Mouse (Mus musculus) liver, embryonic 11.5 days (tissue): ENCODE results near the gene Haghl. TPM values are rescaled to one million over a fixed set of nuclear protein-coding genes. Genes with fewer than 3 reads are reported as not detected.
A peak's percentile ranks its signal among the peaks of the same experiment; 100 is the strongest.

ENCODE experiments used
- ATAC-seq: fragments of 200-750 bp; cut with Nextera tagmentation; replicated peaks from 2 replicates; pipeline ENCODE4 v1.8.0; 2017; ENCODE audit warnings: moderate number of reproducible peaks, mild to moderate bottlenecking, moderate TSS enrichment, moderate library complexity; ENCODE audit not compliant: low FRiP score
- DNase-seq: peaks from one replicate; pipeline ENCODE4 v3.0.0-alpha.2; 2017; ENCODE audit warnings: low spot score
- H3K27ac ChIP-seq: fragments of 300-500 bp; sonication (generic); 2 replicates; pipeline ENCODE4 v1.5.1; 2014; ENCODE audit warnings: mild to moderate bottlenecking, low read depth, low read length, control low read depth
- H3K27me3 ChIP-seq: fragments of 300-500 bp; sonication (generic); replicated peaks from 2 replicates; pipeline ENCODE4 v1.6.1; 2014; ENCODE audit warnings: low read length, mixed read lengths; ENCODE audit not compliant: control insufficient read depth, insufficient read depth
- H3K36me3 ChIP-seq: fragments of 300-500 bp; sonication (generic); 2 replicates; pipeline ENCODE4 v1.6.1; 2014; ENCODE audit warnings: mild to moderate bottlenecking, low read length, moderate library complexity, mixed read lengths; ENCODE audit not compliant: control insufficient read depth, insufficient read depth
- H3K4me1 ChIP-seq: fragments of 300-500 bp; sonication (generic); replicated peaks from 2 replicates; pipeline ENCODE4 v1.6.1; 2014; ENCODE audit warnings: low read length, mixed read lengths; ENCODE audit not compliant: control insufficient read depth, insufficient read depth
- H3K4me2 ChIP-seq: fragments of 300-500 bp; sonication (generic); 2 replicates; pipeline ENCODE4 v1.6.1; 2014; ENCODE audit warnings: mild to moderate bottlenecking, control low read depth, moderate library complexity
- H3K4me3 ChIP-seq: fragments of 300-500 bp; sonication (generic); 2 replicates; pipeline ENCODE4 v1.5.1; 2014; ENCODE audit warnings: low read depth, low read length, control low read depth
- H3K9ac ChIP-seq: fragments of 300-500 bp; sonication (generic); 2 replicates; pipeline ENCODE4 v1.6.1; 2014; ENCODE audit warnings: low read depth, low read length, control low read depth
- H3K9me3 ChIP-seq: fragments of 300-500 bp; sonication (generic); 2 replicates; pipeline ENCODE4 v1.6.1; 2016; ENCODE audit warnings: low read length, inconsistent platforms, mixed read lengths; ENCODE audit not compliant: control insufficient read depth
- WGBS: fragments of 180-500 bp; shearing (Covaris S2); extraction: QIAGEN DNeasy Blood & Tissue Kit; methylation state at CpG from one replicate; pipeline ENCODE4 v1.1.7; 2014; 5-methylcytosine and 5-hydroxymethylcytosine counted together
- polyA plus RNA-seq: library from polyadenylated mRNA; unstranded; fragments of >200 nt; fragmentation: Nextera tagmentation; extraction: Ambion mirVana; gene quantifications from 2 replicates; pipeline ENCODE4 v1.2.1, GENCODE M21; 2014

Gene Haghl
- polyA plus RNA-seq, 1 experiment from 2014 or later: 25.0 TPM

DNA sequence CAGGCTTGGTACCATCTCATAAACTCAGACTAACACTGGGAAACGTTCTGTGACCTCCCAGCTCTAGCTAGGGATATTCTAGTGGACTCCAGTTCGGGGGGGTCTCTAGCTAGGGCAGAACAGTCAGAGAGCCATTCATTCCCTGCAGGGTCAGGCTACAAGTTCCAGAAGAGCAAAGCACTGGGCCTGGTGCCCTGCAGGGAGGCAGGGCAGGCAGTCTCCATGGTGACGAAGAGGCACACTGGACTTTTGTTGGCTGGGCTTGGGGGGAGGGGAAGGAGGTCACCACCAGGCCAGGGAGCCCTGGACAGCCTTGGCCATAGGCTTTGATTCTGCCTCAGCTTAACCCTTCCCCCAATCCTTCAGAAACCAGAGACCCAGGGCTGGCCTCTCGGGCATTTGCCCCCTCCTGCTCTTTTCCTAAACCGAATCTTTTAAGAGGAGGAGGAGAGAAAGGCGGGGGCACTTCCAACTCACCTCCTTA lies 10.2 kb upstream of the Haghl start, which contains the start of gene AC134908.4:
Gene AC134908.4 (minus strand): TSS at position 51 of the 484 bp plus-strand sequence.
- Histone ChIP-seq H3K36me3 (no peaks in the 10 kb centered on the region), H3K4me2 (peak within 1 kb of the TSS; percentile 98), H3K9ac (peak within 1 kb of the TSS; percentile 71), H3K27ac (no peak within 1 kb of the TSS), H3K27me3 (no peaks in the 10 kb centered on the region), H3K4me3 (peak within 1 kb of the TSS; percentile 73), H3K9me3 (no peaks in the 10 kb centered on the region), H3K4me1 (peaks cover 32% of the 10 kb centered on the region)
- no peak for DNase-seq
- ATAC-seq: no peak
- WGBS: 29% methylated on average over 6 of the region's 6 CpGs

GRCm38 (mm10) chr17:25794998-25795397 lies 9.5 kb upstream of the Haghl start:
- peaks cover 33% of the 10 kb centered on the region for H3K4me1 ChIP-seq
- DNase-seq (no peak), ATAC-seq (no peak)
- no peaks in the 10 kb centered on the region for H3K36me3 ChIP-seq
- H3K27me3 ChIP-seq: no peaks in the 10 kb centered on the region
- H3K9ac ChIP-seq: no peak overlapping the region
- H3K27ac ChIP-seq: no peak overlapping the region
- 87% methylated on average over 17 of the region's 17 CpGs for WGBS
- no peaks in the 10 kb centered on the region for H3K9me3 ChIP-seq
- peak overlapping the region; percentile 98; the same call in 1 of the 2 replicates for H3K4me2 ChIP-seq
- H3K4me3 ChIP-seq: peak overlapping the region; percentile 73; the same call in 1 of the 2 replicates

GRCm38 (mm10) chr17:25794197-25794596 lies 8.7 kb upstream of the Haghl start:
- 90% methylated on average over 13 of the region's 13 CpGs for WGBS

DNA sequence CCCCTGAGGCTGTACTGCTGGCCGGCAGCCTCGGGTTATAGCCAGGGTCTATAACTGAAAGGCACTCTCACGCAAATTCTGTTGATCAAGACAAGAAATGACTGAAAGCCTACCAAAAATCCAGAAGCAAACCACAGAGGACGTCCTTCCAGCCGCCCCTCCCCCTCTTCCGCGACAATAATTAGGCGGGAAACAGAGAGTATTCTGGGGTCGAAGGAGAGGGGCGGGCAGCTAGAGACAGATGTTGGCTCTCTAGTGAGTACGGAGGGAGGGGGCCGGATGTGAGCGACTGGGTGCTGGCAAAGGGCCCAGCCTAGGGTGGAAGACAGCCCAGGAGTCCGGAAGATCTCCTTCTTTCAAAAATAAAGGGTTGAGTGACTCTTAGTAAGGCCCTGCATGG lies 7.1 kb upstream of the Haghl start, which contains the start of gene Fam173a:
Gene Fam173a (minus strand): TSS at position 287 of the 400 bp plus-strand sequence.
- Histone ChIP-seq H3K4me3 (peak within 1 kb of the TSS; percentile 85), H3K36me3 (no peaks in the 10 kb centered on the region; the same call in 1 of the 2 replicates), H3K4me2 (peak within 1 kb of the TSS; percentile 82), H3K27ac (peak within 1 kb of the TSS; percentile 94), H3K9ac (peak within 1 kb of the TSS; percentile 81), H3K27me3 (no peaks in the 10 kb centered on the region), H3K4me1 (peaks cover 32% of the 10 kb centered on the region), H3K9me3 (no peaks in the 10 kb centered on the region)
- ATAC-seq (peak; percentile 46; the same call in 1 of the 2 replicates), DNase-seq (peak; percentile 71)
- WGBS: 1% methylated on average over 14 of the region's 14 CpGs

More at GRCm38 (mm10) chr17:25794197-25794596, 8.7 kb upstream of the Haghl start:
- peaks cover 33% of the 10 kb centered on the region for H3K4me1 ChIP-seq
- no peak overlapping the region for H3K4me3 ChIP-seq
- H3K9ac ChIP-seq: no peak overlapping the region
- DNase-seq: no peak
- H3K4me2 ChIP-seq: no peak overlapping the region
- H3K27me3 ChIP-seq: no peaks in the 10 kb centered on the region
- no peaks in the 10 kb centered on the region for H3K36me3 ChIP-seq
- no peak overlapping the region for H3K27ac ChIP-seq
- no peaks in the 10 kb centered on the region for H3K9me3 ChIP-seq
- no peak for ATAC-seq

DNA sequence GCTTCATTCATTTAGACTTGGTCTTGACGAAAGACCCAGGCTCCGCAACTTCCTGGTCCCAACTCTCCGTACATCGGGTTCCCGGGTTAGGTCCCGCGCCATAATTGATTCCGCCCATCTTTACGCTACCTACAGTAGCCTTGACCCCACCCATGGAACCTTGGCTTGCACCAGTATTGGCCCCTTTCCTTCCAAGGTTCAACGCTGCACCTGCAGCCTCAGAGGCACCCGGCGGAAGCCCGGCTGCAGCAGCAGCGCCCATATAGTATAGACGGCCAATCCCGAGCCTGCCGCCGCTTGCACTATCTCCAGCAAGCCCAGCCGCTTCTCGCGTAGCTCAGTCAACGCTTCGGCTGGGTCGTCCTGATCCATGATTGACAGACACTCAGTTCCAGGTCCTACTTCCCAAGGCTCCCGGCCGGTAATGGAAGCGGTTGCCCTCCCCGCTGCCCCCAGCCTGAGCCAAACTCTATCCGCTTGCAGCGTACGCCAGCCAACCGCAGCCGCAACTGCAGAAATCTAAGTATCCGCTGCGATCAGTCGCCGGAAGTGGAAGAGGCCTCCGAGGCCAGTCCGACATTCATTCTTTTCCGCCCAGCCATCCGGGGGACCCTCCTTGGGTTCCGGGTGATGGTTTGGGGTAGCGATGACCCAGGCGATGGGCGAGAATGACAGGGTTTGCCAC lies 6.5 kb upstream of the Haghl start:
- Histone ChIP-seq H3K27ac (peak overlapping the region; percentile 94), H3K4me2 (peak overlapping the region; percentile 82), H3K4me1 (peaks cover 28% of the 10 kb centered on the region), H3K9ac (peak overlapping the region; percentile 81), H3K4me3 (peak overlapping the region; percentile 85), H3K27me3 (no peaks in the 10 kb centered on the region), H3K36me3 (no peaks in the 10 kb centered on the region; the same call in 1 of the 2 replicates), H3K9me3 (no peaks in the 10 kb centered on the region)
- DNase-seq: peak; percentile 86
- WGBS: under 1% methylated on average over 45 of the region's 45 CpGs
- peak; percentile 69 for ATAC-seq

- Histone ChIP-seq H3K27me3 (no peaks in the 10 kb centered on the region), H3K36me3 (no peaks in the 10 kb centered on the region; the same call in 1 of the 2 replicates), H3K27ac (peak overlapping the region; percentile 94), H3K4me1 (peaks cover 28% of the 10 kb centered on the region), H3K9me3 (no peaks in the 10 kb centered on the region), H3K4me3 (peak overlapping the region; percentile 85), H3K4me2 (peak overlapping the region; percentile 82), H3K9ac (peak overlapping the region; percentile 81)
- whole genome bisulfite sequencing: 30% methylated on average over 19 of the region's 19 CpGs
- ATAC-seq (no peak; the same call in 1 of the 2 replicates), DNase-seq (no peak)
Measured at GRCm38 (mm10) chr17:25791320-25791842, 5.9 kb upstream of the Haghl start.

- ATAC-seq (no peak), DNase-seq (no peak)
- Histone ChIP-seq H3K4me2 (no peak overlapping the region), H3K27ac (no peak overlapping the region), H3K9ac (no peak overlapping the region), H3K9me3 (no peaks in the 10 kb centered on the region), H3K36me3 (peaks cover 11% of the 10 kb centered on the region), H3K27me3 (no peaks in the 10 kb centered on the region), H3K4me1 (peaks cover 20% of the 10 kb centered on the region), H3K4me3 (no peak overlapping the region)
- 91% methylated on average over 9 of the region's 9 CpGs for WGBS
Measured at GRCm38 (mm10) chr17:25786781-25787504, 1.5 kb upstream of the Haghl start.

DNA sequence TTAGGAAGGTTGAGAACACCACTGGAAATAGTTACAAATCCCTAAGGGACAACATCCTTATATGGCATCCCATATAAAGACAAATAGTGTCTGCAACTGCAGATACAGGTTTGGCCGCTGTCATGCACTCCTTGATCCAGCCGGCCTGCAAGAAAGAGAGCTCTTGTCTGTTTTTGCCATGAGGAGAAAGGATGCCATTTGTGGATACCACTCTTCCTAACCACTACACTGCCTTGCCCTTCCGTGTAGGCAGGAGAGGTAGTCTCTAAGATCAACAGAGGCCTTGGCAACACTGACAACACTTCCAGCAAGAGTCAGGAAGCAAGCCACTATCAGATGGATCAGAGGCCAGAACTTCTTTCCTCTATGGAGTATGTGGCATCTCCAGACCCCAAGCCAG lies 807 bp upstream of the Haghl start, which contains the start of gene Ccdc78:
Gene Ccdc78 (plus strand): TSS at position 301 of the 400 bp plus-strand sequence.
- Histone ChIP-seq H3K9ac (peak within 1 kb of the TSS; percentile 76), H3K36me3 (peaks cover 16% of the 10 kb centered on the region), H3K9me3 (no peaks in the 10 kb centered on the region), H3K27me3 (no peaks in the 10 kb centered on the region), H3K4me3 (peak within 1 kb of the TSS; percentile 73), H3K4me2 (peak within 1 kb of the TSS; percentile 92), H3K4me1 (peaks cover 17% of the 10 kb centered on the region), H3K27ac (peak within 1 kb of the TSS; percentile 73)
- no peak for ATAC-seq
- 74% methylated on average over 3 of the region's 3 CpGs for WGBS
- DNase-seq: no peak
